Mouse (Mus musculus) Patski (cell line): ENCODE measurements around the gene Tceal7. TPM values are rescaled to one million over a fixed set of nuclear protein-coding genes. Genes with fewer than 3 reads are reported as not detected.

ENCODE experiments used
- ATAC-seq: fragments of 100-300 bp; one replicate; pipeline ENCODE4 v1.8.0; 2021
- CTCF ChIA-PET: fragments of 350-600 bp; sonication (Branson Sonifier 250); formaldehyde crosslinking; loops from one replicate; lab custom pipeline; 2022; ENCODE audit warnings: inconsistent platforms; lab: Charles Lee
- POLR2A ChIA-PET: fragments of 350-600 bp; sonication (Branson Sonifier 250); formaldehyde crosslinking; loops from one replicate; lab custom pipeline; 2022; ENCODE audit warnings: antibody characterized with exemption, inconsistent platforms; lab: Charles Lee
- DNase-seq: peaks from one replicate; pipeline ENCODE4 v3.0.0-alpha.2; 2011; ENCODE audit warnings: low read depth, low spot score
- H3K27me3 ChIP-seq: fragments of 371-371 bp; one replicate; pipeline ENCODE4 v1.5.1; 2021
- CTCF ChIP-seq: fragments of 100-300 bp; IDR thresholded peaks from one replicate; pipeline ENCODE4 v1.5.1; 2021
- in situ Hi-C: fragments of 300-500 bp; cut with MboI; formaldehyde crosslinking; loops from 3 replicates; pipeline ENCODE4 v1.11.1; 2018; ENCODE audit warnings: low pct_unique_long_range_greater_than_20kb, mixed read lengths
- polyA plus RNA-seq: library from polyadenylated mRNA; unstranded; gene quantifications from one replicate; pipeline ENCODE4 v1.2.3, GENCODE M21; 2021

Tceal7 gene
- polyA plus RNA-seq, 1 experiment from 2014 or later: not detected

- CTCF ChIA-PET: no interaction called here
- ATAC-seq: no peak
Measured at GRCm38 (mm10) chrX:136203257-136203656, 11.3 kb upstream of the Tceal7 start.

GRCm38 (mm10) chrX:136203664-136204066, 10.9 kb upstream of the Tceal7 start, which contains the start of gene Tceal5:
Tceal5 (minus strand) TSS chrX:136203876.
- CTCF ChIA-PET: no interaction called here
- POLR2A ChIA-PET: no interaction called here
- peaks cover 23% of the 10 kb centered on the region for H3K27me3 ChIP-seq
- in situ Hi-C loops: no loop called here
- ATAC-seq (no peak), DNase-seq (no peak)
- TF ChIP-seq CTCF: no peak

More at GRCm38 (mm10) chrX:136203257-136203656, 11.3 kb upstream of the Tceal7 start:
- no peak for TF ChIP-seq CTCF
- POLR2A ChIA-PET: no interaction called here
- in situ Hi-C loops: no loop called here
- peaks cover 23% of the 10 kb centered on the region for H3K27me3 ChIP-seq
- DNase-seq: no peak

- ATAC-seq (no peak), DNase-seq (no peak)
- TF ChIP-seq CTCF: no peak
- in situ Hi-C loops: no loop called here
- CTCF ChIA-PET: no interaction called here
- POLR2A ChIA-PET: no interaction called here
- peaks cover 22% of the 10 kb centered on the region for H3K27me3 ChIP-seq
Measured at GRCm38 (mm10) chrX:136204406-136204805, 10.2 kb upstream of the Tceal7 start.

- TF ChIP-seq CTCF: no peak
Measured at GRCm38 (mm10) chrX:136213396-136213795, 1.2 kb upstream of the Tceal7 start.

GRCm38 (mm10) chrX:136216303-136216702, 1.7 kb downstream of the Tceal7 start:
- in situ Hi-C loops: no loop called here
- DNase-seq (no peak), ATAC-seq (no peak)
- TF ChIP-seq CTCF: no peak
- CTCF ChIA-PET: no interaction called here
- peaks cover 15% of the 10 kb centered on the region for H3K27me3 ChIP-seq
- POLR2A ChIA-PET: no interaction called here

More at GRCm38 (mm10) chrX:136213396-136213795, 1.2 kb upstream of the Tceal7 start:
- ChIA-PET CTCF (no interaction called here), POLR2A (no interaction called here)
- H3K27me3 ChIP-seq: peaks cover 12% of the 10 kb centered on the region
- in situ Hi-C loops: no loop called here
- ATAC-seq (no peak), DNase-seq (no peak)

- ChIA-PET POLR2A (no interaction called here), CTCF (no interaction called here)
- in situ Hi-C loops: no loop called here
- TF ChIP-seq CTCF: no peak
- ATAC-seq (no peak), DNase-seq (no peak)
- H3K27me3 ChIP-seq: peaks cover 40% of the 10 kb centered on the region
Measured at GRCm38 (mm10) chrX:136223714-136224113, 9.1 kb downstream of the Tceal7 start.

- DNase-seq (no peak), ATAC-seq (no peak)
- no peak for TF ChIP-seq CTCF
- CTCF ChIA-PET: no interaction called here
- in situ Hi-C loops: no loop called here
- POLR2A ChIA-PET: no interaction called here
- peaks cover 37% of the 10 kb centered on the region for H3K27me3 ChIP-seq
Measured at GRCm38 (mm10) chrX:136227768-136228167, 13.2 kb downstream of the Tceal7 start.

GRCm38 (mm10) chrX:136238118-136238517, 23.5 kb downstream of the Tceal7 start:
- DNase-seq (no peak), ATAC-seq (no peak)
- ChIA-PET POLR2A (no interaction called here), CTCF (interaction anchor here (1.0 to 1.5 kb wide), 3 partner anchors 21 to 84 kb away, joined by 3 to 7 read pairs (median 4); no protein-coding TSS in a partner anchor)
- peak; percentile 52 for TF ChIP-seq CTCF
- H3K27me3 ChIP-seq: peaks cover 8% of the 10 kb centered on the region
- in situ Hi-C loops: no loop called here

GRCm38 (mm10) chrX:136243181-136243580, 28.6 kb downstream of the Tceal7 start:
- in situ Hi-C loops: no loop called here
- no peak for TF ChIP-seq CTCF
- ATAC-seq (no peak), DNase-seq (no peak)
- POLR2A ChIA-PET: no interaction called here
- peaks cover 5% of the 10 kb centered on the region for H3K27me3 ChIP-seq
- CTCF ChIA-PET: interaction anchor here (1.3 kb wide), 1 partner anchor 66 kb away, joined by 3 read pairs; no protein-coding TSS in a partner anchor

- in situ Hi-C loops: no loop called here
- POLR2A ChIA-PET: interaction anchor here (0.6 to 0.9 kb wide), 2 partner anchors 60 to 70 kb away, joined by 3 to 5 read pairs; no protein-coding TSS in a partner anchor
Measured at GRCm38 (mm10) chrX:136244574-136245229, 30.1 kb downstream of the Tceal7 start, which contains the start of gene Tceal9. Tceal9 (plus strand) TSS chrX:136245079.

GRCm38 (mm10) chrX:136245521-136246071, 31.0 kb downstream of the Tceal7 start:
- no peak for TF ChIP-seq CTCF
- in situ Hi-C loops: no loop called here
- ATAC-seq: peak; percentile 40
- POLR2A ChIA-PET: no interaction called here
- H3K27me3 ChIP-seq: peaks cover 3% of the 10 kb centered on the region
- no peak for DNase-seq
- CTCF ChIA-PET: no interaction called here

More at GRCm38 (mm10) chrX:136244574-136245229, 30.1 kb downstream of the Tceal7 start, which contains the start of gene Tceal9:
- ATAC-seq (peak; percentile 79), DNase-seq (peak; percentile 6)
- no peak for TF ChIP-seq CTCF
- H3K27me3 ChIP-seq: peaks cover 3% of the 10 kb centered on the region
- CTCF ChIA-PET: no interaction called here
